Mouse (Mus musculus) gastrocnemius, postnatal 36 days (tissue): Measurements from ENCODE around the gene Pde10a. TPM values are rescaled to one million over a fixed set of nuclear protein-coding genes. Genes with fewer than 3 reads are reported as not detected.

ENCODE experiments used
- DNase-seq, 2 experiments: peaks; one replicate each; pipeline ENCODE4 v3.0.0; 2022
- intact Hi-C: fragments of 180-260 bp; cut with DNase I; formaldehyde crosslinking; loops from one replicate; pipeline ENCODE4 v1.15.1; 2025
- total RNA-seq, 2 experiments: library from RNA; stranded (reverse); gene quantifications; 2 replicates each; pipeline ENCODE4 v1.2.3; 2021

Gene Pde10a
- total RNA-seq, 2 experiments from 2014 or later = 3.9 to 4.5 TPM

DNA sequence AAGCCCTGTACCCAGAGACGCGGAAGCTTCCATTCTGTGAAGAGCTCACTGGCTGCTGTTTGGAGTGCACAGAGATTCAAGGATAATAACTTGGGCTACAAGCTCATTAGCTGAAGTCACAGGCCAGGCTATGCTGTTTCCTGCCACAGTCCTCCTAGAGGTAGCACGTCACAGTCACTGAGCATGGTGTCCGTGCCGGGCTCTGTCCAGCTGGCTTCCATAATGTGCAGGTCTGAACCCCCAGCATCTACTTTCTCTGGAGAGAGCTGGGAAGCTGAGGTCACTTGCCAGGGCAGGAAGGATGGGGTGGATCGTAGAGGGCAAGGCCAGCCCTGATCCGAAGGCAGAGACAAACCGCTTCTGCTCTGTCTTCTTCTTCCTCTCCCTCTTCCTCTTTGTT is 262.6 kb downstream of the Pde10a start:
- DNase-seq = no peak
- intact Hi-C loops = no loop called here

DNA sequence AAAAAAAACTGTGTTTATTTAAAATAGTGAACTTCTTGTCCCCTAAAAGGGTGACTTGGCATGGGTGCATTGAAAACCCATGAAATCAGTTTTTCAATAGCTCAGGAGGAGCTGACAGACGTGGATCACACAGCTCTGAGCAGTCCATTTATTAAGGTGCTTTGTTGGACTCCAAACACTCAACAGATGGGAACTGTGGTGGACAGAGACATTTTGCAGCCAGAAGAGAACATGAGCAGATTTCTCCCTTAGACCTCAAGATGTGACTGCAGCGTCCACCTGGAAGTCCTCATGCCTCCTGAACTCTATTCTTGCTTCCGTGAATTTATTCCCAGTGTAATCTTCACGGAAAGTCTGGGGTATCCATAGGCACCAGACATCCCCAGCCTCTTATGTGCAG is 266.4 kb downstream of the Pde10a start:
- DNase-seq = no peak
- intact Hi-C loops = loop anchor here (10.0 kb wide), 1 partner anchor 327 kb away; no protein-coding TSS in a partner anchor

GRCm38 (mm10) chr17:8792611-8793010 is 267.4 kb downstream of the Pde10a start:
- intact Hi-C loops = loop anchor here (10.0 kb wide), 1 partner anchor 328 kb away; no protein-coding TSS in a partner anchor

DNA sequence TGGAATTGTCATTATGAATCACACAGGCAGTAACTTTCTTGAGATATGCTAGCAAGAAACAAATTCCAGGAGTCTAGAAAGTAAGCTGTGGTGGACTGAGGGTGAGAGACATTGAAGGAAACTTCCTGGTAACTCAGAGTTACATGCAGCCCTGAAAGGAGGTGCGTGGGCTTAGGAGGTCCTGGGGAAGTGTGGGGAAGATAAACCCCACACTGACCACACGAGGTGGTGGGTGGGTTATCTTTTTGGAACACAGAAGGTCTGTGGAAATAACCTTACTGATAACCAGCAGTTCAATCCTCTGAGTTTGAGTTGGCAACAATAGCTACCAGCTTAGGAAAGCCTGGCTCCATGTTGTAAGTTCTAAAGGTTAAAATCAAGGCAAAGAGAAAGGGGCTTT is 272.5 kb downstream of the Pde10a start:
- no peak for DNase-seq
- intact Hi-C loops = loop anchor here (10.0 kb wide), 1 partner anchor 333 kb away; no protein-coding TSS in a partner anchor

More at GRCm38 (mm10) chr17:8792611-8793010, 267.4 kb downstream of the Pde10a start:
- DNase-seq = no peak

GRCm38 (mm10) chr17:8798531-8799295 is 273.5 kb downstream of the Pde10a start:
- DNase-seq = no peak
- intact Hi-C loops = loop anchor here (10.0 kb wide), 1 partner anchor 334 kb away; no protein-coding TSS in a partner anchor

GRCm38 (mm10) chr17:8799296-8799731 is 274.1 kb downstream of the Pde10a start:
- intact Hi-C loops = loop anchor here (10.0 kb wide), 1 partner anchor 335 kb away; no protein-coding TSS in a partner anchor
- DNase-seq = no peak

DNA sequence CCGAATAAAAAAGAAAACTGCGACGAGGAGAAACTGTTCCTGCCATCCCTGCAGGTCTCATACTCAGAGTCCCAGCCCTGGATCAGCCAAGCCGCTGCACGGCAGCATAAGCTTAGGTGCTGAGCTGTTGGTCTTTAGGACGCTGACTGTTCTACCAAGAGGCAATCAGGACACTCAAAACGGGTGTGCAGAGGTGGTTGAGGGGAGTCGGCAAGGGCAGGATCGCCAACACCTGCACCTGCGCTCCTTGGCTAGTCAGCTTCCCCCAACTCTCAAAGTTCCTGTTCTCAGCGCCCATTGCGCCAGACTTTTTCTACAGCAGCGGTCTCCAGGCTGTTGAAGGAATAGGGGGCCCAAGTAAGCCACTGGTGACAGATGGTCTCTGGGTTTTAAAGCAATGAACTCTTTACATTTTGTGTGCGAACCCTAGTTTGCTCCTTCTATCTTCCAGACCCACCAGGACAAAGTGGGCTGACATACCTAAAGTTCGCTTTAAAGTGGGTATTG is 274.8 kb downstream of the Pde10a start:
- DNase-seq = no peak
- intact Hi-C loops = loop anchor here (5.0 to 10.0 kb wide), 2 partner anchors 132 to 335 kb away; no protein-coding TSS in a partner anchor

GRCm38 (mm10) chr17:8800478-8801082 is 275.4 kb downstream of the Pde10a start:
- intact Hi-C loops = loop anchor here (5.0 kb wide), 1 partner anchor 132 kb away; no protein-coding TSS in a partner anchor

DNA sequence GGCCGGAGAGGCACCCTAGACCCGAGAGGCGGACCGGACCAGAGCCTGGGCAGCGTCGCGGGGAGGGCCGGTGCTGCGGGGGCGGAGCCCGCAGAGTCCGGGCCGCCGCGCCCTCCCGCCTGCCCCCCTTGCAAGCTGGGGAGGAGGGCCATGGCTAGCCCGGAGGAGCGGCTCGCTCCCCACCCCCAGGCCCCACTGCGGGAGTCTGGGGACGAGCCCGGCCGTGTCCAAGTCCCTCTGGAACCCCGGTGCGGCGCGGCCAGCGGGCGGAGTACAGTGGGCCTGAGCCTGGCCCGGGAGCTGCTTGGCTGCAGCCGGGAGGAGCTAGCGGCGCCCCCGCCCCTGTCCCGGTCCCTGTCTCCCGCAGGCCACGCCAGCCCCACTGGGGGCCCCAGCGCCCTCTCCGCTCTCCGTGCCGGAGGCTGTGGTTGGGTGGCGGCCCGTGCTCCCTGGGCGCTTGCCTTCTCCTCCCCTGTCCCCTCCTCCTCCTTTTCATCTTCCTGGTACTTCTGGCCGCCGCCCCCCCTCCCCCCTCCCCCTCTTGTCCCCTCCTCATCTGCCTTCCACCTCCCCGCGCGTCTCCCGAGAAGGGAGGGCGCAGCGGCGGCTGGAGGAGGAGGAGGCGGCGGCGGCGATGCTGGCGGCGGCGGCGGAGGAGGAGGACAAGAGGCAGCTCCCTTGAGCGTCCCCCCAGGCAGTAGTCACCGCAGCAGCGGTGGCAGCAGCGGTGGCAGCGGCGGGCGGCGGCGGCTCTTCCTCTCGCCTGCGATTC is 276.1 kb downstream of the Pde10a start:
- DNase-seq = peak; percentile 67 to 82
- intact Hi-C loops = loop anchor here (5.0 kb wide), 1 partner anchor 131 kb away; no protein-coding TSS in a partner anchor

More at GRCm38 (mm10) chr17:8800478-8801082, 275.4 kb downstream of the Pde10a start:
- DNase-seq = no peak

DNA sequence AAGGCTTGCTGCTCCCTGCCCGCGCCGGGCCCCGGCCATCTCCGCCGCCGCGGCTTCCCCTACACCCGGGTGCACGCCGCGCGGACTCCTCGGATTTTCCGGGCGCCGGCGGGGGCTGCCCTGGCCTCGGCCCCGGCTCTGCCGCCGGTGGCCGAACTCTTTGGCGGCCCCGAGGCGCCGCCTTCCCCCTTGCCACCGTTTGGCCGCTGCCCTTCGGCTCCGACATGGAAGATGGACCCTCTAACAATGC is 276.6 kb downstream of the Pde10a start:
- intact Hi-C loops = loop anchor here (5.0 kb wide), 1 partner anchor 131 kb away; no protein-coding TSS in a partner anchor
- DNase-seq = no peak

- intact Hi-C loops = loop anchor here (5.0 kb wide), 1 partner anchor 130 kb away; no protein-coding TSS in a partner anchor
- DNase-seq = no peak
Observed at GRCm38 (mm10) chr17:8802161-8802888, 277.2 kb downstream of the Pde10a start.

DNA sequence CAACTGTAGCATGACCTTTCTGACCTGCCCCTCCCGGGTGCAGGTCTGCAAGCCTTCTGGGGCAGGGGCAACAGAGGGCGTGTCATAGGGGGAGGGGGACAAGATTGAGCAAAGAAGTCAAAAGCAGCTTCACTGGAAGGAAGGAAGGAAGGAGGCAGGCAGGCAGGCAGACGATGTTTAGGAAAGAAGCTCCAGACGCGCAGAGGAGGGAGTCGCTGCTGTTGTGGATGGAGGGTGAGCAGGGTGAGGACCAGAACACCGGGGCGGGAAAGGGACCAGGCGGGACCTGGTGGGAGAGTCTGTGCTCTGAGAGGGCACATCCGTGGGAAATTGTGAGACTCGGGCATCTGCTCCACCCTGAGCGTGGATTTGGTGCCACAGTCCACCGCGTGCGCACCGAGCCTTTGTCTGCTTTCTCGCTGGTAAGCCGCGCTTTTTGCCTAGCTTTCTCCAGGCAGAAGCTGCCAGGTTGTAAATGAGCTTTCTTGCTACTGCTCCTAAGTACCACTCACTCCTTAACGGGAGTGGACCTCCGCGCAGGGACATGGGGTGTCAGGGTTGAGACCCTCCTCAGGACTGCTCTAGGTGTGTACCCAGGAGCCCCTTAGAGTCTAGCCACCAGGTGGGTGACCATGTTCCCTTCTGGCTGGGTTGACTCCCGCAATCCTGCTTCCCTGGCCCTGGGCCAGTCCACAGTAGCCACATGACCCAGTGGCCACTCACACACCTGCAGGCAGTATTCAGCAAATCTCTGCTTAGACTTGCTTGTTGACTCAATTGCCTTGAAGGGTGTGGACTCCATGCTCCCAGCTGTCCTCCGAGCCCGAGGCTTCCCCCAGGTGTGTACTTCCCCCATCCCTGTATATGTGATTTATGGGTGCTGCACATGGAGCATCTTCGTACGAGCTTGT is 278.0 kb downstream of the Pde10a start:
- intact Hi-C loops = loop anchor here (5.0 kb wide), 1 partner anchor 129 kb away; no protein-coding TSS in a partner anchor
- DNase-seq = no peak

- intact Hi-C loops = loop anchor here (5.0 kb wide), 2 partner anchors 50 to 195 kb away; no protein-coding TSS in a partner anchor
- DNase-seq = no peak
Observed at GRCm38 (mm10) chr17:8807345-8807744, 282.2 kb downstream of the Pde10a start.

- no peak for DNase-seq
- intact Hi-C loops = loop anchor here (5.0 kb wide), 2 partner anchors 48 to 197 kb away; no protein-coding TSS in a partner anchor
Observed at GRCm38 (mm10) chr17:8809771-8810170, 284.6 kb downstream of the Pde10a start.

DNA sequence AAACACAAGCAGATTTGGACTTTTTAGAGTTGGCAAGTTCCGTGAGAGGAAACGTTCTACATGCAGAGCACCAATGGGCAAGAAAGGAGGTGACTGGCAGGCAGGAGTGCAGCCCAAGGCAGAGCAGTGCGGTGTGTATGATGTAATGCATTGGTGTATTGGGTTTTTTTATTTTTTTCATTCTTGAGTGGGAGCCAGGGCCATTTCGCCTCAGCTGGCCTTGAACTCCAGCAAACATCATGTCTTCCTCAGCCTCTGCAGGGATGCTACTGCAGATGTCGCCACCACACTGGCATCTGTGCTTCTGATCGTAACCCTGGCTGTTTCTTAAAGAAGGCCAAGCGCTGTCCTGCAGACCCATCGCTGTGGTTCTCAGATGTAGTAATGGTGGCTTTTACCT is 285.0 kb downstream of the Pde10a start:
- intact Hi-C loops = no loop called here
- no peak for DNase-seq

DNA sequence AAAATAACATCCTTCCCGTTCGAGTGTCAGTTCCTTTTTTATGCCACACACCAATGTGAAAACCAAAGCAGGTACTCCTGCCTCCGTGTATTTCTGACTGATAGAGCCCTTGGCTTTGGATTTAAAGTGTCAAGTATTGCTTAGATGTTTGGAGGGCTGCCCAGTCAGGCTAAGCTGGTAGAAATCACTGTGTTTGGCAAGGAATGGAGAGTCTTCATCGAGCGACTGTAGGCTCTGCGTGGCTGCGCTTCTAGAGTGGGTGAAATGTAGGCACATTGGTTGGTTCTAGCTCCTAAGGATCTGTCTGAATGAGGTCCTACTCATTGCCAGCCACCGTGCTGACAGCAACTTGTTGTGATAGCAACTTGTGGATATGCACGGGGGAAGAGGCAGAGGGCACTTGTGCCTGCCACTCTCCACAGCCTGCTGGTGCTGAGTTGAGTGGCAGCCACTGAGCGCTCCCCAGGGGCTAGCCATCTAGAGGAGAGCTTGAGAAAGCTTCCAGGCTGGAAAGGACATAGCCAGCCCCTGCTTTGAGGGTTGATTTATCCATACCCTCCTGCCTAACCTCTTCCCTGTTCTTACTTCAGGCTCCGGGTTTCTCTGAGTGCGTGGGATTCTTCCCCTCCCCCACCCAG is 287.2 kb downstream of the Pde10a start:
- intact Hi-C loops = no loop called here

DNA sequence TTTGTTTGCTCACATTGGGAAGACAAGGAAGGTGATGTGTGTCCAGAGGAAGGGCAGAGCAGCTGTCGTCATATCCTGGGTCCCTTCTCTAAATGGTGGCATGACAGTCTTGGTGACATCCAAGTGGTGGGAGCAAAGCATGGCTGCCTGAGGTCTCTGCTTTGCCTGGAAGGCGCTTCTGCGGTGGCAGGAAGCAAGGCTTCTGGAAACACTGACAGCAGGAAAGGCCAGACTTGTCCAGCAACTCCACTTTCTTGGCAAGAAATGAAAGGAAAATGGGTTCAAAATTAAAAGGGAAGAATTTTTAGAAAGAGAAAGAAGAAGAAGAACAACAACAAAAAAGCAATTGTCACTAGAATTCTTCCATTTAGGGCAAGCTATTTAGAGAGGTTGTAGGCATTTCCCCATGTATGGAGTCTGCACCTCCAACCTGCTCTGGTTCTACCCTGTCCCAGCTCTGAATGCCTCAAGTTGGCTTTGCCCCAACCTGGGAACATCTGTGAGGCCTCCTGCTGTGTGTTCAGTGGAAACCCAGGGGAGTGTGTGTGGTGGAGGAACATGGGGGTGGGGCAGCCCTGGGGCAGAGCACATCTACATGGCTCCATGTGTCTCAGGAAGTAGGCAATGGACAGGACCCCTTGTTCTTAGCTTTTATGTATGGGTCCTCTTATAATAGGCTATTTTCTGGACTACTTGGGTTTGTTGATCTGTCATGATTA is 288.8 kb downstream of the Pde10a start:
- intact Hi-C loops = no loop called here
- DNase-seq = no peak

More for the DNA sequence above, 287.2 kb downstream of the Pde10a start:
- no peak for DNase-seq
